Mouse (Mus musculus): ENCODE results near the gene Ap1b1. TPM values are rescaled to one million over a fixed set of nuclear protein-coding genes. Genes with fewer than 3 reads are reported as not detected.
A peak's percentile ranks its signal among the peaks of the same experiment; 100 is the strongest.
"Not testable (repeated sequence)": the region's sequence is repeated elsewhere in the genome, so short reads cannot be mapped to it uniquely, and the experiment has no call there.

The Ap1b1 gene
- polyA plus RNA-seq, 1 experiment: 140 TPM

GRCm38 (mm10) chr11:5064282-5065055 is 77.8 kb downstream of the Ap1b1 start:
- H3K4me3 ChIP-seq (ENCODE audit: control insufficient read depth, insufficient read depth, low read length): peak overlapping the region; percentile 54
- H3K27ac ChIP-seq (ENCODE audit: control insufficient read depth, insufficient read depth, low read length): no peak overlapping the region
- peaks cover 32% of the 10 kb centered on the region for H3K27me3 ChIP-seq (ENCODE audit: control insufficient read depth, insufficient read depth, low read length)
- peaks cover 16% of the 10 kb centered on the region for H3K36me3 ChIP-seq (ENCODE audit: control insufficient read depth, insufficient read depth, low read length)
- peaks cover 17% of the 10 kb centered on the region for H3K4me1 ChIP-seq (replicated peaks; ENCODE audit: control insufficient read depth, insufficient read depth, low read length)
- TF ChIP-seq CTCF (IDR thresholded peaks at IDR 0.05; ENCODE audit: borderline replicate concordance, control insufficient read depth, extremely low read depth, insufficient read depth, low read length, poor library complexity) (0 out of 2 replicates have a peak, but pooled peaks have one; percentile 5), POLR2A (IDR thresholded peaks at IDR 0.05; ENCODE audit: control insufficient read depth, extremely low read depth, insufficient read depth, low read length, poor library complexity) (no peak)
- no peak for DNase-seq
- 34% methylated on average over 38 of the region's 38 CpGs for WGBS

GRCm38 (mm10) chr11:5065056-5065821 is 78.6 kb downstream of the Ap1b1 start, which contains the start of gene Gas2l1:
Gene Gas2l1, minus strand, starts transcription at chr11:5065327.
- Histone ChIP-seq H3K27ac (ENCODE audit: control insufficient read depth, insufficient read depth, low read length) (no peak within 1 kb of the TSS), H3K4me3 (ENCODE audit: control insufficient read depth, insufficient read depth, low read length) (peak within 1 kb of the TSS; percentile 54), H3K27me3 (ENCODE audit: control insufficient read depth, insufficient read depth, low read length) (peaks cover 27% of the 10 kb centered on the region), H3K4me1 (replicated peaks; ENCODE audit: control insufficient read depth, insufficient read depth, low read length) (peaks cover 17% of the 10 kb centered on the region), H3K36me3 (ENCODE audit: control insufficient read depth, insufficient read depth, low read length) (peaks cover 19% of the 10 kb centered on the region)
- TF ChIP-seq POLR2A (IDR thresholded peaks at IDR 0.05; ENCODE audit: control insufficient read depth, extremely low read depth, insufficient read depth, low read length, poor library complexity) (no peak), CTCF (IDR thresholded peaks at IDR 0.05; ENCODE audit: borderline replicate concordance, control insufficient read depth, extremely low read depth, insufficient read depth, low read length, poor library complexity) (no peak)
- 3% methylated on average over 50 of the region's 50 CpGs for WGBS
- peak; percentile 46 for DNase-seq

GRCm38 (mm10) chr11:5067063-5067462 is 80.4 kb downstream of the Ap1b1 start:
- DNase-seq: no peak
- H3K4me1 ChIP-seq (replicated peaks; ENCODE audit: control insufficient read depth, insufficient read depth, low read length): peaks cover 7% of the 10 kb centered on the region
- H3K27me3 ChIP-seq (ENCODE audit: control insufficient read depth, insufficient read depth, low read length): peaks cover 17% of the 10 kb centered on the region
- H3K36me3 ChIP-seq (ENCODE audit: control insufficient read depth, insufficient read depth, low read length): peaks cover 37% of the 10 kb centered on the region
- H3K27ac ChIP-seq (ENCODE audit: control insufficient read depth, insufficient read depth, low read length): no peak overlapping the region
- H3K4me3 ChIP-seq (ENCODE audit: control insufficient read depth, insufficient read depth, low read length): no peak overlapping the region
- TF ChIP-seq CTCF (IDR thresholded peaks at IDR 0.05; ENCODE audit: borderline replicate concordance, control insufficient read depth, extremely low read depth, insufficient read depth, low read length, poor library complexity) (no peak), POLR2A (IDR thresholded peaks at IDR 0.05; ENCODE audit: control insufficient read depth, extremely low read depth, insufficient read depth, low read length, poor library complexity) (no peak)

GRCm38 (mm10) chr11:5068126-5068971 is 81.7 kb downstream of the Ap1b1 start:
- peaks cover 6% of the 10 kb centered on the region for H3K4me1 ChIP-seq (replicated peaks; ENCODE audit: control insufficient read depth, insufficient read depth, low read length)
- WGBS: 82% methylated on average over 9 of the region's 9 CpGs

GRCm38 (mm10) chr11:5074882-5075281 is 88.3 kb downstream of the Ap1b1 start:
- Histone ChIP-seq H3K27me3 (ENCODE audit: control insufficient read depth, insufficient read depth, low read length) (no peaks in the 10 kb centered on the region), H3K27ac (ENCODE audit: control insufficient read depth, insufficient read depth, low read length) (no peak overlapping the region), H3K4me1 (replicated peaks; ENCODE audit: control insufficient read depth, insufficient read depth, low read length) (no peaks in the 10 kb centered on the region), H3K36me3 (ENCODE audit: control insufficient read depth, insufficient read depth, low read length) (peaks cover 79% of the 10 kb centered on the region), H3K4me3 (ENCODE audit: control insufficient read depth, insufficient read depth, low read length) (no peak overlapping the region)
- WGBS: 81% methylated on average over 4 of the region's 4 CpGs
- DNase-seq: peak; percentile 43
- TF ChIP-seq POLR2A (IDR thresholded peaks at IDR 0.05; ENCODE audit: control insufficient read depth, extremely low read depth, insufficient read depth, low read length, poor library complexity) (no peak), CTCF (IDR thresholded peaks at IDR 0.05; ENCODE audit: borderline replicate concordance, control insufficient read depth, extremely low read depth, insufficient read depth, low read length, poor library complexity) (no peak)

More at GRCm38 (mm10) chr11:5068126-5068971, 81.7 kb downstream of the Ap1b1 start:
- Histone ChIP-seq H3K27me3 (ENCODE audit: control insufficient read depth, insufficient read depth, low read length) (peaks cover 14% of the 10 kb centered on the region), H3K4me3 (ENCODE audit: control insufficient read depth, insufficient read depth, low read length) (no peak overlapping the region), H3K27ac (ENCODE audit: control insufficient read depth, insufficient read depth, low read length) (no peak overlapping the region), H3K36me3 (ENCODE audit: control insufficient read depth, insufficient read depth, low read length) (peaks cover 50% of the 10 kb centered on the region)
- no peak for DNase-seq
- no peak for TF ChIP-seq POLR2A (IDR thresholded peaks at IDR 0.05; ENCODE audit: control insufficient read depth, extremely low read depth, insufficient read depth, low read length, poor library complexity)
- TF ChIP-seq CTCF (IDR thresholded peaks at IDR 0.05; ENCODE audit: borderline replicate concordance, control insufficient read depth, extremely low read depth, insufficient read depth, low read length, poor library complexity): no peak

- H3K36me3 ChIP-seq (ENCODE audit: control insufficient read depth, insufficient read depth, low read length): peaks cover 81% of the 10 kb centered on the region
- DNase-seq: no peak
- H3K27me3 ChIP-seq (ENCODE audit: control insufficient read depth, insufficient read depth, low read length): no peaks in the 10 kb centered on the region
- H3K4me3 ChIP-seq (ENCODE audit: control insufficient read depth, insufficient read depth, low read length): no peak overlapping the region
- TF ChIP-seq POLR2A (IDR thresholded peaks at IDR 0.05; ENCODE audit: control insufficient read depth, extremely low read depth, insufficient read depth, low read length, poor library complexity) (no peak), CTCF (IDR thresholded peaks at IDR 0.05; ENCODE audit: borderline replicate concordance, control insufficient read depth, extremely low read depth, insufficient read depth, low read length, poor library complexity) (no peak)
- H3K27ac ChIP-seq (ENCODE audit: control insufficient read depth, insufficient read depth, low read length): no peak overlapping the region
- H3K4me1 ChIP-seq (replicated peaks; ENCODE audit: control insufficient read depth, insufficient read depth, low read length): no peaks in the 10 kb centered on the region
These were observed 89.1 kb downstream of the Ap1b1 start for GRCm38 (mm10) chr11:5075760-5076159.

GRCm38 (mm10) chr11:5076843-5077242 is 90.2 kb downstream of the Ap1b1 start:
- 94% methylated on average over 4 of the region's 5 CpGs for WGBS
- not testable (repeated sequence) for H3K27me3 ChIP-seq (ENCODE audit: control insufficient read depth, insufficient read depth, low read length); H3K4me3 ChIP-seq (ENCODE audit: control insufficient read depth, insufficient read depth, low read length); H3K4me1 ChIP-seq (replicated peaks; ENCODE audit: control insufficient read depth, insufficient read depth, low read length); H3K27ac ChIP-seq (ENCODE audit: control insufficient read depth, insufficient read depth, low read length); DNase-seq
- peaks cover 78% of the 10 kb centered on the region for H3K36me3 ChIP-seq (ENCODE audit: control insufficient read depth, insufficient read depth, low read length)

Data from thymus, adult 2 months (tissue).